Mouse (Mus musculus) lung, postnatal 4 days (tissue): ENCODE data around the gene Pth1r.

Source experiments
- DNase-seq, 2 experiments: peaks; one replicate each; pipeline ENCODE4 v3.0.0; 2021

Gene Pth1r

DNA sequence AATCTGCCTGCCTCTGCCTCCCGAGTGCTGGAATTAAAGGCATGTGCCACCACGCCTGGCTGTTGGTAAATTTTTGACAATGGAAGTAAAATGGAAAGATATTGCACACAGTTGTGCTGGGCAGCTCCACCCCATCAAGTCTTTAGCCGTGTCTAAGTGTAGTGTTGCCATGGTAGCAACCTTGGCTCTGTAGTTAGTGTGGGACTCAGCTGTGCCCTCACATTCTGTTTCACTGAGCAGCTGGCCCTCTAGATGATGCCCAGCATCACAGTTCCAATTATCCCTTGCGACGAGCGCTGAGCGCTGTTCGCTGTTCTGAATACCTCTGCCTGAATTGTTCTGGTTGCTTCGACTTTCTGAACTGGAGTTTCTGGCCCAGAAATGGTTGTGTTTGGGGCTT, 65.1 kb downstream of the Pth1r start:
- no peak for DNase-seq

DNA sequence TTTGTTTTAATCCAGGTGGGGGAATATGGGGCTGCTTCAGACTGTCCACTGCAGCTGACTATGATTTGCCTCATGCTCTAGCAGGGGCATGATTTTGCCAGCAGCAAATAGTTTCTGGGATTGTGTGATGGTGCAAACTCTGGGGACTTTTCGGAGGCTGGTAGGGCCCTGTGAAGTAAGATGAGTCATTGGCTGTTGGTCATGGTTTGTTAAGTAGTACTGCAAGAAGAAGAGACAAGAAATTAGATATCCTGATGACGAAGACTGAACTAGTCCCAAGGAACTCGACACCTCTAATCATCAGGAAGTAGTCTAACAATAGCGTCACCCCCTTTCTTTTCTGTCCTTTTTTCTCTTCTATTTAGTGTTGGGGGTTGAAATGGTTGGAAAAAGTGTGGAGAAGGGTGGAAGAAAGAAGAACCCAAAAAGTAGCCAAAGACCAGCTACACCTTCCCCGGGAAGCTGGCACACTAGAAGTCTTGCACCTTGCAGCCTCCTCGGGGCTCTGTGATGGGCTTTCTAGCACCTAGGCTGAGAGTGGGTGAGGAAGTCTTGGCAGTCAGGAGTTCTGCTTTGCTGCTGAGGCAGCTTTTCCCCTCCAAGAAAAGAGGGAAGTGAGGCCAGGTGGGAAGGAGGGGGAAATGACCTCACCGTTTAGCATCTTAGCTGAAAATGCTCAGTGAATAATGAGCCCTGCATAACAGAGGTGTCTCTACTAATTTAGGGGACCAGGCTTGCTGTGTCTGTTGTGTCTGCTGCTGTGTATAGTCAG, 66.0 kb downstream of the Pth1r start:
- DNase-seq: peak in 1 of 2 experiments; percentile 25

DNA sequence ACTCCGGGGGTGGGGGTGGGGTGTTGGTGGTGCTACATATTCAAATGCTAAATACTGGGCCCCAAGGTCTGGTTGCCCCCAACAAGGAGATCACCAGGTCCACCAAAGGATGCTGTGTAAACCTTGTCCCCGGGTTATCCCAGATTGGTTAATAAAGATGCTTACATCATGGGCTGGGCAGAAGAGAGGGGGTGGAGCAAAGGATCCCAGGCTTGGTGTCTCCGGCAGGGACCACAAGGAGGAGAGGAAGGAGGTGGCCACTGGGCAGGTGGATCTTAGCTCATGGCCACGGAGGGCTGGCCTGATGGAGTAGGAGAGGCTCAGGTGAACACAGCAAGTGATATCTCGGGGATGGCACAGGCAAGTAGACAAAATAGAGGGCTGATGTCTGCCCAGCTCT, 68.1 kb downstream of the Pth1r start:
- no peak for DNase-seq

DNA sequence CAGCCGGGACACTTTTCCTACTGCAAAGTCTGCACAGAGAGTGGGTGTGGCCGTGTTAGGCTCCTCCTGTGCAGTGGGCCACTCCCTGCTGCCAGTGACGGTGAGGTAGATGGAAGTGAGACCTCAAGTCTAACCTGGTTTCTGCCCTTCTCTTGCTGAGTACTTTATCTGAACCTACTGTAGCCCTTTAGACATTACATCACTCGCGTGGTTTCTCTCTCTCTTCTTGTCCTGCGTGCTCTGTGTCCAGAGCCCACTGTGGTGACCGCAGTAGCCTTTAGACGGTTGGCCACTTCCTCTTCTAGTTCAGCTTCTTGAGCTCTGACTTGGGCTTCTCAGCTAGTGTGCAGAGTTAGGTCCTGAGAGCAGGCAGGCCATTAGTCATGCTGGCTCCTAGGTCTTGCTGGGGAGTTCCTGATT, 70.4 kb downstream of the Pth1r start:
- peak; percentile 55 to 64 for DNase-seq

DNA sequence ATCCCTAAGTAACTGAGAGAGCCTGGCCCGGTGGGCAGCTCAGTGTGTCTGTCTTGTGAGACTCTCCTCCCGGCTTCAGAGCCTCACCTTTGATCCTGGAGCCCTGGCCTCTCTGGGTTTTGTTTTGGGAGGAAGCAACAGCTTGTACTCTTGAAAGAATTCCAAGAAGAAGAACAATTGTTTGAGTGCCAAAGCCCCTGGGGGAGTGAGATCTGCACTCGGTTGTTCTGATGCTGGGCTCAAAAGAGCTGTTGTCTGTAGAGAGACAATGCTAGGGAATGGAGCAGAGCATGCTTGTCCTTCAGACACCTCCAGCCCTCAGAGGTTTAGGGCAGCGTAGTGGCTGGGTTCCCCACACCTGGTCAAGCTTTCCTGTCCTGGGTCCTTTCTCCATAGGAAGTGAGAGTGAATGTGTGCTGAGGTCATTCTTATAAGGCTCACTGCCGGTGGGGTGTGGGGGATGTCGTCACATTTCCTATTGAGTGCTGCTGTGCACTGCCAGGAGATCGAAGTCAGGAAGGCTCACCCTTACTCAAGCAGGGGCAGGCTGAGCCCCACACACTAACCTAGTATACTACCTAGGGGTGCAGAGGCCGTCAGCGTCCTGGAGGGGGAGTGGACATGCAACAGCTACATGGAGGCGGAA, 73.7 kb downstream of the Pth1r start:
- peak in 1 of 2 experiments; percentile 26 for DNase-seq

DNA sequence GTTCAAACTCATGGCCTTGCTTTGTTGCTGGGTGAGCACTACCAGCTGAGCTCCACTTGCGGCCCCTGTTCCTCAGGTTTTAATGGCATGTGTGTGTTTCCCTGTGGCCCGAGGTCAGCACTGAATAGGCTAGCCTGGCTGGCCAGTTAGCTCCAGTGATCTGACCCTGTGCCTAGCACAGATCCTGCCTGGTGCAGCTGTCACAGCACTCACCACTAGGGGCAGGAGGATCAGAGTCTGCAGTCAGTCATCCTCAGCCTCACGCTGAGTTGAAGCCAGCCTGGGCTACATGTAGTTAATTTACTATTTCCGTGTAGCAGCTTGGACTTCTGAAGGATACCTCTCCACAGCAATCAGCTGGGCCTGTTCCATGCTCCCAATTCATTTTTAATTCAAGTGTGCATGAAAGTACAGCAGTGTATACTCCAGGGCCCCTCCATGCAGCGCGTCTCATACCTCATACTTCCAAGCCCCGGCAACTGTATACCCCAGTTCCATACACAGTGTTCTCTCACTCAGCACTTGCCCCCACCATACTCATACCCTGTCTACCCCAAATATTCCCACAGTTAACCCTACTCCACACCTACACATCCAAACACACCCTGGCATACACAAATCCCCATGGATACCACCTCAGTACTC, 74.4 kb downstream of the Pth1r start:
- DNase-seq: peak in 1 of 2 experiments; percentile 67
